Mouse (Mus musculus) right cerebral cortex, postnatal 36 days (tissue): ENCODE measurements at regions not wholly inside any gene's neighbourhood (a gene's known extent, or its start where the extent isn't known, plus 50 kb on each side); places are given as distances from the start of the nearest gene placed in this dataset.

ENCODE experiments used
- DNase-seq, 2 experiments: peaks; one replicate each; pipeline ENCODE4 v3.0.0; 2022; ENCODE audit warnings: low spot score in 2 of 2, mixed read lengths in 1 of 2

- no peak for DNase-seq
These were observed 60.4 kb downstream of the Aipl1 start for GRCm38 (mm10) chr11:71976724-71977481.

- no peak for DNase-seq
These were observed 66.0 kb downstream of the Aipl1 start for GRCm38 (mm10) chr11:71971351-71971750.

- DNase-seq: no peak
These were observed 75.0 kb downstream of the Aipl1 start for GRCm38 (mm10) chr11:71962306-71962705.

GRCm38 (mm10) chr11:71952533-71952932 is 84.8 kb downstream of the Aipl1 start:
- no peak for DNase-seq

- DNase-seq: no peak
These were observed 90.1 kb downstream of the Aipl1 start for GRCm38 (mm10) chr11:71947161-71947560.

GRCm38 (mm10) chr11:71945098-71945413 is 92.3 kb downstream of the Aipl1 start:
- no peak for DNase-seq

GRCm38 (mm10) chr11:71944398-71945097 is 92.8 kb downstream of the Aipl1 start:
- peak; percentile 51 to 78 for DNase-seq

GRCm38 (mm10) chr11:71943512-71943911 is 93.8 kb downstream of the Aipl1 start:
- DNase-seq: no peak

- DNase-seq: peak; percentile 62 to 76
These were observed 98.2 kb downstream of the Aipl1 start for GRCm38 (mm10) chr11:71939066-71939465.

GRCm38 (mm10) chr11:71937108-71937507 is 100.2 kb downstream of the Aipl1 start:
- no peak for DNase-seq

GRCm38 (mm10) chr11:71929716-71930488 is 107.4 kb downstream of the Aipl1 start:
- DNase-seq: peak; percentile 44 to 55

- no peak for DNase-seq
These were observed 122.6 kb downstream of the Aipl1 start for GRCm38 (mm10) chr11:71914665-71915064.

GRCm38 (mm10) chr11:71912626-71913025 is 124.7 kb downstream of the Aipl1 start:
- no peak for DNase-seq

GRCm38 (mm10) chr11:71911284-71911683 is 126.0 kb downstream of the Aipl1 start:
- no peak for DNase-seq

GRCm38 (mm10) chr11:71908616-71909015 is 128.7 kb downstream of the Aipl1 start:
- no peak for DNase-seq

GRCm38 (mm10) chr11:71903020-71903410 is 134.3 kb downstream of the Aipl1 start:
- DNase-seq: no peak

- DNase-seq: peak; percentile 54 to 65
These were observed 134.8 kb downstream of the Aipl1 start for GRCm38 (mm10) chr11:71902304-71903019.

- DNase-seq: no peak
These were observed 136.5 kb downstream of the Aipl1 start for GRCm38 (mm10) chr11:71900816-71901215.

GRCm38 (mm10) chr11:71897551-71897950 is 139.8 kb downstream of the Aipl1 start:
- no peak for DNase-seq

- DNase-seq: peak in 1 of 2 experiments; percentile 20
These were observed 140.2 kb downstream of the Aipl1 start for GRCm38 (mm10) chr11:71897141-71897540.

- no peak for DNase-seq
These were observed 141.5 kb downstream of the Wscd1 start for GRCm38 (mm10) chr11:71891181-71891580.

GRCm38 (mm10) chr11:71889161-71889560 is 139.4 kb downstream of the Wscd1 start:
- no peak for DNase-seq
